Mouse (Mus musculus): ENCODE data around the gene Nsf. TPM values are rescaled to one million over a fixed set of nuclear protein-coding genes. Genes with fewer than 3 reads are reported as not detected.
"Not testable (repeated sequence)": the region's sequence is repeated elsewhere in the genome, so short reads cannot be mapped to it uniquely, and the experiment has no call there.

Gene Nsf
- total RNA-seq (2021), result 1,000 to 10,000 TPM; 1,134 to 1,252 TPM
- long read RNA-seq, experiment 1, transcript Nsf-202 (21 exons, 3,766 nt), result major isoform, 785 of 921 reads
- long read RNA-seq, experiment 1, partial matches to known transcripts, result 72 of 921 reads
- long read RNA-seq, experiment 1, other reads (novel, unspliced or antisense), result 57 of 921 reads
- long read RNA-seq, experiment 2, transcript Nsf-202 (21 exons, 3,766 nt), result major isoform, 1,258 of 1,455 reads
- long read RNA-seq, experiment 2, partial matches to known transcripts, result 97 of 1,455 reads
- long read RNA-seq, experiment 2, other reads (novel, unspliced or antisense), result 92 of 1,455 reads

- Histone ChIP-seq H3K27ac (peak within 1 kb of the TSS; percentile 98), H3K4me3 (peak within 1 kb of the TSS; percentile 90)
- DNase-seq (ENCODE audit: low spot score in 2 of 2), result peak; percentile 79 to 84
- no peak for TF ChIP-seq CTCF (conservative IDR thresholded peaks at IDR 0.05)
Observed at GRCm38 (mm10) chr11:103953896-103954292, at the start of gene Nsf. Nsf (minus strand) TSS chr11:103954056.

DNA sequence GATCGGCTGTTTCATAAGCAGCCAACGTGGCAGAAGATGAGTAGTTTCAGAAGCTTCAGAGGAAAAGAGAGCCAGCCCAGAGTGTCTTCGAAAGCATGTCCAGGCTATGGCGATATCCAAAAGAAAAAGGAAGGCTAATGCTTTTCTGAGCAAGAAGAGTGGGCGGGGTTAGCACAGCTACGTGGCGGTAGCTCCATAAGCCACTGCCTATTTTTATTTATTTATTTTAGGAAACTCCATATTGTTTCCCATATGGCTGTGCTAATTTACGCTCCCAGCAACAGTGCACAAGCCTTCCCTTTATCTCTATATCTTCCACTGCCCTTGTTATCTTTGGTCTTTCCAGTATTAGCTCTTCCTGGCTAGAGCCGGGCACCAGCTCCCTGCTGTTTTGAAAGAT, 49.5 kb upstream of the Nsf start:
- no peak for TF ChIP-seq CTCF (conservative IDR thresholded peaks at IDR 0.05)
- DNase-seq (ENCODE audit: low spot score in 2 of 2), result no peak
- Histone ChIP-seq H3K4me3 (no peak overlapping the region), H3K27ac (no peak overlapping the region)

DNA sequence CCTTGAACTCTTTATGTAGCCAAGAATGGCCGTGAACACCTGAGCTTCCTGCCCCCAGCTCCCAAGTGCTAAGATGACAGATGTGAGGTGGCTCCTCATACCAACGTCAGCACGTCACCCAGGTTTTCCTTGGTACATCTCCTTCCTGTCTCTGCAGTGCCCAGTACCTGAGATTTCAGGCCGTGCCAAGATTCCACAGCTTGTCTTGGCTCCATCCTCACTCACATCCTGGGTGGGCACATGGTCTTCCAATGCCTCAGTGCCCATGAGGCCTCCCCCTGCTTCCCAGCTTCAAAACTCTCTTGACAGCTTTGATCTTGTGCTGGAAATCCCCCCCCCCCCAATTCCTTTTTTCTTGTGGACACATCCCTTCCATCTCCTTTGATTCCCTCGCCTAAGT, 48.3 kb upstream of the Nsf start:
- Histone ChIP-seq H3K4me3 (no peak overlapping the region), H3K27ac (no peak overlapping the region)
- no peak for DNase-seq (ENCODE audit: low spot score in 2 of 2)
- no peak for TF ChIP-seq CTCF (conservative IDR thresholded peaks at IDR 0.05)

DNA sequence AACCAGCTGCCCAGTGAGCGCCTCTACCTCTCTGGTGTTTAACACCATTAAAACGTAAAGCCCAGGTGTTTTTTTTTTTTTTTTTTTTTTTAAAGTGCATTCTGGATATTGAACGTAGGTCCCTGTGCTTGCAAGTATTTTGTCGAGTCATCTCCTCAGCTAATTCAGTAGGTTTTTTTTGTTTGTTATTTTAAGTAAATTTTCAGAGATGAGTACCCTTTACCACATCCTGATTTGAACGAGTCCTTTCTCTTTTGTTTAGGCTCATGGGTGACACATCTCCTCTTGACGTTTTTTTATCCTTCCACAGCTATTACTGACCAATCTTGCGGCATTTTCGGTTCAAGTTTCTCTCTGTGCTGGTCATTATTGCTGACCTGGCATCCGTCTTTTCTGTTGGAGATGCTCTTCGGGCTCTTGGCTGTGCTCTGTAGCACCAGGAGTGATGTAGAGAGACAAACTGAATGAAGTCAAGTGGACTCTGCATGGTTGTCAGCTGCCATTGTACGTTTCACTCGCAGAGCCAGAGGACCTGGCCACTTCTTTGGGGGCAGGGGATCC, 47.6 kb upstream of the Nsf start:
- no peak for TF ChIP-seq CTCF (conservative IDR thresholded peaks at IDR 0.05)
- Histone ChIP-seq H3K27ac (no peak overlapping the region), H3K4me3 (no peak overlapping the region)
- DNase-seq (ENCODE audit: low spot score in 2 of 2), result no peak

DNA sequence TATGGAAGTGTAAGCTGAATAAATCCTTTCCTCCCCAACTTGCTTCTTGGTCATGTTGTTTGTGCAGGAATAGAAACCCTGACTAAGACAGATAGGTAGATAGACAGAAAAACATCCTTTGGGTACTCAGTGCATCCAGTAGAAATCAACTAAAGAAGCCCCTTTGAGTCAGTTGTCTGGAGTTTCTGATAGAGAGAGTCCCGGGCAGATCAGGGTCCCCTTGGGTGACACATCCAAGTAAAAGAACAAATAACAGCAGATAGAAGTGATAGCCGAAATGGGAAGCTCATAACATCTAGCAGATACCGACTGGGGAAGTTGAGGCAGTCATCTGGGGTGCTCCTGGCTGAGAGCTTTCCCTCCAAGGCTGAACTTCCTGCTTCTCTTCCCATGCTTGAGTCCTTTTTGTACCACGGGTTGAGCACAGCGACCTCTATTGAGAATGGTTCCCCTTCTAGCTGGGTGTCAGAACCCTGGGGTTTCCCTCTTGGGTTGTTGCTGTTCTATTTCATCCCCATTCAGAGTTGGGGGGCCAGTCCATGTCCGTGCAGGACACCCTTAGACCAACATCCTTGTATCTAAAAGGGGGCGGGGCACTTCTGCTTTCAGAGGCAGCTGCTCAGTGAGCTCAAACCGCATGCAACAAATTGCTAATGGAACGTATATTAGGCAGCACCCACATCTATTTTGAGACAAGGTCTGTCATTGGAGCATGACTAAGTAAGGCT, 47.0 kb upstream of the Nsf start:
- DNase-seq (ENCODE audit: low spot score in 2 of 2), result no peak
- Histone ChIP-seq H3K4me3 (no peak overlapping the region), H3K27ac (no peak overlapping the region)
- TF ChIP-seq CTCF (conservative IDR thresholded peaks at IDR 0.05), result no peak

DNA sequence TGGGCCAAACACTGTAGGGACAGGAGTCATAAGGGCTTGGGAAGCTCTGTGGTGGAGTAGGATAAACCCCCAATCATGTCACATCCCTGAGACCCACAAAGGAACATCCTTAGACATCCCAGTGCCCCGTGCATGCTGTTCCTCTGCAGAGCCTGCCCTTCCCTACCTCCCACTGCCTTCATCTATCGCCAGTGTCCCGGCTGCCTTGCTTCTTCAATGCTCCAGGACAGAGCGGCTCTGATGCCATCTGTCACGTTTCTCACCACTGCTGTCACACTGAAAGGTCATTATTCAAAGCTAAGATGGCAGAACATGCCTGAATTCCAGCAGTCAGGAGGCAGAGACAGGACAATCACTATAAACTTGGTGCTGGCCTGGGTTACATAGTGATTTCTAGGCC, 44.9 kb upstream of the Nsf start:
- Histone ChIP-seq H3K27ac (no peak overlapping the region), H3K4me3 (no peak overlapping the region)
- TF ChIP-seq CTCF (conservative IDR thresholded peaks at IDR 0.05), result no peak
- DNase-seq (ENCODE audit: low spot score in 2 of 2), result no peak

DNA sequence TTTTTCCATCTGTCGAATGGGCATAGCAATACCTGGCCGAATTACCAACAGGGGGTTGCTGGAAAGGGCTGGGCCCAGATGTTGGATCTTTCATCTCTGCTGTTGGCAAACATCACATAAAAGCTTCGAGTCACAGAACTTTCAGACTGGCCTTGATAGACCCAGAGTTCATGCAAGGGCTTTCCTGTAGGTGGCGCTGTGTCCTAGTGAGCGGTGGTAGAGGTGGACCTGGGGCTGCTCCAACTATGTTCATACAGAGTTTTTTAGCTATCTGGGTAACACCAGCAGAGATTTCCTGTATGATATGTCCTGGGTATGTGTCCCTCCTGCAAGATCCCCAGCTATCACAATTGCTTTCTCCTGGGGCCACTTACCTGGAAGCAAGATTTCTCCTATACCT, 43.5 kb upstream of the Nsf start:
- DNase-seq (ENCODE audit: low spot score in 2 of 2), result peak; percentile 75 to 87
- H3K27ac ChIP-seq, result no peak overlapping the region
- no peak overlapping the region for H3K4me3 ChIP-seq
- TF ChIP-seq CTCF (conservative IDR thresholded peaks at IDR 0.05), result peak; percentile 95

DNA sequence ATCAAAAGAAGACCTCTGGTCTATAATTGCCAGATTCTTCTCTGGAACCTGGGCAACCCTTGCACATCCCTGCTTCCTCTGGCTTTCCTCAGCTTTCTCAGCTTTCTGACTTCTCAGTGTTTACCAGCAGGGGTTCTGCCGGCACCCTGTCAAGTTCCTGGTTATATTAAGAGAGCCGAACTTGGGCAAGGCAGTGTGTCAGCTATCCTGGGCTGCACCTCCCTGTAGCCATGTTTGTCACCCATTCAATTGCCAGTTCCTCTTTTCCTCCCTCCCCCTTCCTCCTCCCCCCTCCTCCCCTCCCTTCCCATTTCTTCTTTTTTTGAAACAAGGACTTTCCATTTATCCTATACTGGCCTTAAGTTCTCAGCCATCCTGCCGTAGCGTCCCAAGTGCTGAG, 38.8 kb upstream of the Nsf start:
- no peak overlapping the region for H3K27ac ChIP-seq
- no peak overlapping the region for H3K4me3 ChIP-seq
- TF ChIP-seq CTCF (conservative IDR thresholded peaks at IDR 0.05), result no peak
- no peak for DNase-seq (ENCODE audit: low spot score in 2 of 2)

DNA sequence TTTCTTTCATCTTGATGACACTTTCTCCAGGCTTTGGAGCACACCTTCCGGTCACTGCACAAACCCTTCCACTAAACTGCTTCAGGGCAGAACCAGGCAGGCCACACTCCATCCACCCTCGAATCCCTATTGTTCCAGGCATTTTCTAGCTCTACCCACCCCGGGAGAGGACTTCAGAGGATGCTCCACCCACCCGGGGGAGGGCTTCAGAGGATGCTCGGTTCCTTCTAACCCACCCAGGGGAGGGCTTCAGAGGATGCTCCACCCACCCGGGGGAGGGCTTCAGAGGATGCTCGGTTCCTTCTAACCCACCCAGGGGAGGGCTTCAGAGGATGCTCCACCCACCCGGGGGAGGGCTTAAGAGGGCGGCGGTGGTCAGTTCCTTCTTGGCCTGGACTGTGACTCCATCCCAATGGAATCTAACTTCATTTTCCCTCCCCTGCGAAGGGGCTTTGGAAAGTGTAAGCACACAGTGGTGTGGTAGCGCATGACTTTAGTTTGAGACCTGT, 36.2 kb upstream of the Nsf start:
- not testable (repeated sequence) for H3K4me3 ChIP-seq; DNase-seq (ENCODE audit: low spot score in 2 of 2); H3K27ac ChIP-seq

DNA sequence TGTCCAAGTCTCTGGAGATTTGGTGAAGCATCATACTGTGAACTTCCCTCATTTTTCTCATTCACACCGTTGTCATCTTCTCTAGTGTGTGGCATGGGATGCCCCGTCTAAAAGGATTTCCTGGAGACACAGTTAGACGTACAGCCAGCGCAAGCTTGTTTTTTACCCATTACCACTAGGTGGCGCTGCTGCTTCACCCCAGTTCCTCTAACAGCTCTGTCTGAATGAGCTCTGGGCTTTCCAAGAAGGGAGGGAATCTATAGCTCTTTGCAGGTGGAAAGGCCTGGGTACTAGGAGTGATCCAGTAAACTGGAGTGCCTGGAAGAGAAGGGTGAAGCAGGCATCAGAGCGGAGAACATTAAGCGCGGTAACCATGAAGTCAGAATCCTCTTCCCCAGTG, 33.6 kb upstream of the Nsf start:
- Histone ChIP-seq H3K27ac (no peak overlapping the region), H3K4me3 (no peak overlapping the region)
- TF ChIP-seq CTCF (conservative IDR thresholded peaks at IDR 0.05), result peak; percentile 92
- DNase-seq (ENCODE audit: low spot score in 2 of 2), result peak; percentile 73 to 89

GRCm38 (mm10) chr11:103984067-103984466, 30.2 kb upstream of the Nsf start:
- no peak overlapping the region for H3K4me3 ChIP-seq
- DNase-seq (ENCODE audit: low spot score in 2 of 2), result no peak
- H3K27ac ChIP-seq, result no peak overlapping the region
- no peak for TF ChIP-seq CTCF (conservative IDR thresholded peaks at IDR 0.05)

GRCm38 (mm10) chr11:103981826-103982225, 28.0 kb upstream of the Nsf start:
- Histone ChIP-seq H3K4me3 (no peak overlapping the region), H3K27ac (no peak overlapping the region)
- no peak for TF ChIP-seq CTCF (conservative IDR thresholded peaks at IDR 0.05)
- DNase-seq (ENCODE audit: low spot score in 2 of 2), result no peak

DNA sequence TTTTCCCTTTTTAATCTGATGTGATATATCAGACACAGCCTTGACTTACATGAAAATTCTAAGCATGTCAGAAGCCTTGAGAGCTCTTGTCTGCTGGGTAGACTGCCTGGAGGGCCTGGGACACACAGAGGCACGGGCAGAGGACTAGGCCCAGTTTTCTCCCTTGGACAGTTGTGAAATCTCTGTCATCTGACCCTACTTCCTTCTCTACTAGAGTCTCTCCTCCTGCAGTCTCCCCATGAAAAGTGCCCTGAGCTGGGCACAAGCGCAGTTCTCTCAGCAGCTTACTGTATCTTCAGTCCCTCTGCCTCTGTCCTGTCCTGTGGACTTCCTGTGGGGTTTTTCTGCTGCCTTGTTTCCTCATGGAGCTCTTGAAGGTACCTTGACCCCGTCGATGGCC, 25.5 kb upstream of the Nsf start:
- DNase-seq (ENCODE audit: low spot score in 2 of 2), result no peak
- no peak overlapping the region for H3K4me3 ChIP-seq
- H3K27ac ChIP-seq, result no peak overlapping the region
- no peak for TF ChIP-seq CTCF (conservative IDR thresholded peaks at IDR 0.05)
